Mouse (Mus musculus) forebrain, embryonic 15.5 days (tissue): ENCODE data around the gene Gper1. TPM values are rescaled to one million over a fixed set of nuclear protein-coding genes. Genes with fewer than 3 reads are reported as not detected.
A peak's percentile ranks its signal among the peaks of the same experiment; 100 is the strongest.

ENCODE experiments used
- ATAC-seq: fragments of 200-750 bp; cut with Nextera tagmentation; replicated peaks from 2 replicates; pipeline ENCODE4 v1.8.0; 2017; ENCODE audit warnings: mild to moderate bottlenecking, moderate TSS enrichment, moderate library complexity
- H3K27ac ChIP-seq: fragments of 300-500 bp; sonication (generic); replicated peaks from 2 replicates; pipeline ENCODE4 v1.5.1; 2015; ENCODE audit warnings: mild to moderate bottlenecking, inconsistent platforms
- H3K27me3 ChIP-seq: fragments of 300-500 bp; sonication (generic); 2 replicates; pipeline ENCODE4 v1.6.1; 2015; ENCODE audit warnings: inconsistent platforms
- H3K36me3 ChIP-seq: fragments of 300-500 bp; sonication (generic); 2 replicates; pipeline ENCODE4 v1.6.1; 2015; ENCODE audit warnings: mild to moderate bottlenecking, inconsistent platforms
- H3K4me1 ChIP-seq: fragments of 300-500 bp; sonication (generic); 2 replicates; pipeline ENCODE4 v1.6.1; 2015; ENCODE audit warnings: inconsistent platforms
- H3K4me2 ChIP-seq: fragments of 300-500 bp; sonication (generic); replicated peaks from 2 replicates; pipeline ENCODE4 v1.6.1; 2015; ENCODE audit warnings: mild to moderate bottlenecking, inconsistent platforms
- H3K4me3 ChIP-seq: fragments of 300-500 bp; sonication (generic); 2 replicates; pipeline ENCODE4 v1.5.1; 2015; ENCODE audit warnings: mild to moderate bottlenecking, inconsistent platforms
- H3K9ac ChIP-seq: fragments of 300-500 bp; sonication (generic); replicated peaks from 2 replicates; pipeline ENCODE4 v1.6.1; 2015; ENCODE audit warnings: mild to moderate bottlenecking, inconsistent platforms
- H3K9me3 ChIP-seq: fragments of 300-500 bp; sonication (generic); 2 replicates; pipeline ENCODE4 v1.6.1; 2016; ENCODE audit warnings: inconsistent platforms
- WGBS: fragments of 180-500 bp; shearing (Covaris S2); methylation state at CpG from one replicate; pipeline ENCODE4 v1.1.7; 2015; ENCODE audit warnings: mixed read lengths; 5-methylcytosine and 5-hydroxymethylcytosine counted together
- polyA plus RNA-seq: library from polyadenylated mRNA; unstranded; fragments of >200 nt; fragmentation: Nextera tagmentation; extraction: Ambion mirVana; gene quantifications from 2 replicates; pipeline ENCODE4 v1.2.1, GENCODE M21; 2015

The Gper1 gene
- polyA plus RNA-seq, 1 experiment from 2014 or later: 7.3 TPM

DNA sequence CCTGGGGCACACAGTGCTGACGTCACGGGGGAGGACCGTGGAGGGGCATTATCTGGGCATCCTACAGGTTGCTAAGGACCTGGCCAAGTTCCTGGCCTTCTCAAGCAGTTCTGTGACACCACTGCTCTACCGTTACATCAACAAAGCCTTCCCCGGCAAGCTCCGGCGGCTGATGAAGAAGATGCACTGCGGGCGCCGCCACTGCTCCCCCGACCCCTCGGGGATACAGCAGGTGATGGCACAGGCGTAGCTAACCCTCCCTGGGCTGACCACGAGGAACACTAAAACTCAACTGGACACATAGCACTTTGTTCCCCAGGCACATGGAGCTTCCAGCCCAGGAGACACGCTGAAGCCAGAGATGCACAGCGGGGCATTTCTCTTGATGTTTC, 29.8 kb upstream of the Gper1 start:
- Histone ChIP-seq H3K9me3 (no peaks in the 10 kb centered on the region), H3K4me3 (no peak overlapping the region), H3K9ac (no peak overlapping the region), H3K36me3 (no peaks in the 10 kb centered on the region), H3K4me2 (no peak overlapping the region), H3K27ac (no peak overlapping the region), H3K4me1 (peaks cover 14% of the 10 kb centered on the region), H3K27me3 (no peaks in the 10 kb centered on the region)
- WGBS: 93% methylated on average over 16 of the region's 16 CpGs
- ATAC-seq: no peak

DNA sequence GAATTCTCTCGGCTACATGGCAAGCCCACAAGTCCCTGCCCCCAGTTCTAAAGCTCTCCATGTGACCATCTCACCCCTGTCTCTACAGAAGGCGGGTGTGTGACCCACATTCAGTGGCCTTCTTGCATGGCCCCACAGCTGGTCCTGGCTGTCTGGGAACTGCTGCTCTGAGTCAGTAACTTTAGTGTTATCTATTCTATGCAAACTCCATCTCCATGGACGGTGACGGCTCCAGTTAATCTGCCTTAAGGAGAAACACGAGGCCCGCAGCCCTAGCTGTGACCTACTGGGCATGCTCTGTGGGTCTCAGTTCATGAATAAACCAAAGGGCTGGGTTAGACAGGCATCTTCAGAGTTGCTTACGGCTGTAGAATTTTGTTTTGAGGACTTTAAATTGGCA, 28.6 kb upstream of the Gper1 start:
- Histone ChIP-seq H3K9ac (no peak overlapping the region), H3K4me3 (no peak overlapping the region), H3K9me3 (no peaks in the 10 kb centered on the region), H3K27me3 (no peaks in the 10 kb centered on the region), H3K4me1 (peaks cover 10% of the 10 kb centered on the region; the same call in 1 of the 2 replicates), H3K36me3 (no peaks in the 10 kb centered on the region), H3K4me2 (no peak overlapping the region), H3K27ac (no peak overlapping the region)
- no peak for ATAC-seq
- 74% methylated on average over 7 of the region's 7 CpGs for WGBS

DNA sequence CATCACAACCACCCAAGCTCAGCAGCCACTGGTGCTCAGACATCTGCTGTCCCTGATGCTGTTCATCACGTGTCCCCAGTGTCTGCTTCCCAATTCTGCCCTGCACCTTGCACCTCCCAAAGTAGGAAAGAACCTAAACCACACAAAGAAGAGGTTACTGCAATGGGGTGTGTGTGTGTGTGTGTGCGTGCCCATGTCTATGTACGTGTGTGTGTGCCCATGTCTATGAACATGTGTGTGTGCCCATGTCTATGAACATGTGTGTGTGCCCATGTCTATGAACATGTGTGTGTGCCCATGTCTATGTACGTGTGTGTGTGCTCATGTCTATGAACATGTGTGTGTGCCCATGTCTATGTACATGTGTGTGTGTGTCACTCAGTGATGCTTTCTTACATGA, 27.4 kb upstream of the Gper1 start:
- Histone ChIP-seq H3K4me2 (no peak overlapping the region), H3K9me3 (no peaks in the 10 kb centered on the region), H3K36me3 (no peaks in the 10 kb centered on the region), H3K27me3 (no peaks in the 10 kb centered on the region), H3K4me1 (peaks cover 4% of the 10 kb centered on the region; the same call in 1 of the 2 replicates), H3K4me3 (no peak overlapping the region), H3K27ac (no peak overlapping the region), H3K9ac (no peak overlapping the region)
- no peak for ATAC-seq
- 95% methylated on average over 4 of the region's 4 CpGs for WGBS

DNA sequence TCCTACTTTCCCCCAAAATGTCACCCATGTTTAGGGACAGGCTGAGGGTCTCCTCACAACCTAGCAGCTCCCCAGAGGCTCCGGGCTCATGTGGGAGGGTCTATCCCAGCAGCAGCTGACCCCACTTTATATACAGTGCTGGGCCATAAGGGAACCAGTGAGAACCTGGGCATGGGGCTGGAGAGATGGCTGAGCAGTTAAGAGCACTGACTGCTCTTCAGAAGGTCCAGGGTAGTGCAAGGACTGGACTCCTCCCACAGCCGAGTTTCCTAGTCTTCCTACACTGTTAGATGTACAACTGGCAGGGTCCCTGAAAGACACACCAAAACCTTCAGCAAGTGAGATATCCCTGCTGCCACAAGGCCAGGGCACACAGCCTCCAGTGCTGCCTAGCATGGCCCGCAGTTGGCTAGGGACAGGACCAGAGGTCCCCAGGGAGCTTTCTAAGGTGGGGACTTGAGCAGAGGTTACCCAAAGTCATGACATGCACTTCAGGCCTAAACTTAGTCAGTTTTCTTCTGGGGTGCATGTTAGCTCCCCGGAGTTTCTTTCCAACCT, 25.5 kb upstream of the Gper1 start:
- Histone ChIP-seq H3K27me3 (no peaks in the 10 kb centered on the region), H3K4me3 (no peak overlapping the region), H3K9ac (no peak overlapping the region), H3K36me3 (no peaks in the 10 kb centered on the region), H3K4me2 (no peak overlapping the region), H3K4me1 (peaks cover 4% of the 10 kb centered on the region; the same call in 1 of the 2 replicates), H3K9me3 (no peaks in the 10 kb centered on the region), H3K27ac (no peak overlapping the region)
- 91% methylated on average over 4 of the region's 4 CpGs for WGBS
- ATAC-seq: no peak

DNA sequence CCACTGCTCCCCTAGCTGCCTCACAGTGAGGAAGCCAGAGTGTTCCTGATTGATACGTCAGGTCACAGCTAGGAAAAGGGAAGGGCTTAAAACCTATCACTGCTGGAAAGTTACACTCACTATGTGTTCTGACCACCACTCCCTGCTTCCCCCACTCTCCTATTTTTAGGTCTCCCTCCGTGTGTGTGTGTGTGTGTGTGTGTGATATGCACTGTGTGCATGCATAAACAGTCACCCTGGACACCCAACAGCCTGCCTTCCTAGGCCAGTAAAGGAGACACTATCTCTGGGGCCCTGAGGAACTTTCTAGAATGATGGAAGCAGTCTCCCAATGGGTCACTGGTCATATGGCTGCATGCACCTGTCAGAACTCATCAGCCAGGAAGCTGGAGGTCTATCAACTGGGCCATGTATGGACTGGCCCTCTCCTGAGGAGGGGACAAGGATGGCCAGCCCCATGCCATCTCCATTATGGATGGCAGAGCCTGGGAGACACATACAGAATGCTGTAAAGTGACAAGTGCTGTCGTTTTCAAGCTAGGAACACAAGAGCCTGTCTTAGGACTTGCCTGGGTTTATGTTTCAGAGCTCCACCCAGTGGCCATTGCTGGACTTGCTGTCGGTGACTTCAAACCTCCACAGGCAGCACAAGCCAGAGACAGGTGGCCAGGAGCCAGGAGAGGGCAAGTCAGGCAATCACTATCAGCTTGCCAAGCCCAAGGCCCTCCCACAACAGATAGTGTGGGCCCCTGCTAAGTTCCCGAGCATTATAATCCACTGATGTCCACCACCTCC, 24.8 kb upstream of the Gper1 start:
- Histone ChIP-seq H3K27ac (no peak overlapping the region), H3K4me1 (peaks cover 4% of the 10 kb centered on the region; the same call in 1 of the 2 replicates), H3K36me3 (no peaks in the 10 kb centered on the region), H3K27me3 (no peaks in the 10 kb centered on the region), H3K4me2 (no peak overlapping the region), H3K4me3 (no peak overlapping the region), H3K9me3 (no peaks in the 10 kb centered on the region), H3K9ac (no peak overlapping the region)
- ATAC-seq: peak; percentile 68
- 43% methylated on average over 5 of the region's 5 CpGs for WGBS

DNA sequence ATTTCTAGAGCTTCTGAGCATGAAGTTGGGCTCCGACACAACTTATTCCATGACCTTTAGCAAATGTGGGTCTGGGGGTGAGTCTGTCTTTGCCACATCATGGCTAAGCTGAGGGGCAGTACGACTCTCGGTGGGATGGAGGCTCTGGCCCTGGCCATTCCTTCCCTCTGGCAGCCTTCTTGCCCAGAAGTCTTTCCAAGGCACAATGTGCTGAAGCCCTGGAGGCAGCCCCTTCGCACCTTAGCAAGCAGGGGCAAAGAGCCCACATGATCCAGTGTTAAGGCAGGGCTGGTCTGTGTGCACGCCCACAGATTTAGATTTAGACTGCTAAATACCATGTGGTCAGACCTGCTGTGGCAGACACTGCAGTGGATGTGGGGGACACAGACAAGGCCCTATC, 24.2 kb upstream of the Gper1 start:
- Histone ChIP-seq H3K9ac (no peak overlapping the region), H3K4me1 (peaks cover 4% of the 10 kb centered on the region; the same call in 1 of the 2 replicates), H3K36me3 (no peaks in the 10 kb centered on the region), H3K27me3 (no peaks in the 10 kb centered on the region), H3K4me2 (no peak overlapping the region), H3K4me3 (no peak overlapping the region), H3K27ac (no peak overlapping the region), H3K9me3 (no peaks in the 10 kb centered on the region)
- no peak for ATAC-seq
- 82% methylated on average over 5 of the region's 5 CpGs for WGBS

DNA sequence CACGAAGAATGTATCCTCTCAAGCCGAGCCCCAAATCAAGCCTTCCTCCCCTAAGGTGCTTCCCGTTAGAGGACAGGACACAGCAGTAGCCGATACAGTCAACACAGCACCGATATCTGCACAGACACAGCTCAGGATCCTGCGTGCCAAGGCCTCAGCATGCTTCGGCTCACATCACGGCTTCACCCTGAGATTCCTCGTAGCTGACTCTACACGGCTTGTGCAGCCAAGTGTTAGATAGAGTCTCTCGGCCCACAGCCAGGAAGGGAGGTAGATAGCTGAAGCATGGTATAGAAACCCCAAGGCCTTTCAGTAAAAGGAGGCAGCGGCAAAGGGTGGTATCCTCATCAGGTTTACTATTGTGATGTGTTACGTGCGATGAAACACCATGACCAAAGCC, 23.0 kb upstream of the Gper1 start:
- no peak overlapping the region for H3K4me2 ChIP-seq
- 85% methylated on average over 14 of the region's 14 CpGs for WGBS
- no peak overlapping the region for H3K27ac ChIP-seq
- no peak overlapping the region for H3K9ac ChIP-seq
- no peaks in the 10 kb centered on the region for H3K9me3 ChIP-seq
- H3K4me3 ChIP-seq: no peak overlapping the region
- no peak for ATAC-seq
- H3K4me1 ChIP-seq: peaks cover 4% of the 10 kb centered on the region; the same call in 1 of the 2 replicates
- no peaks in the 10 kb centered on the region for H3K36me3 ChIP-seq
- no peaks in the 10 kb centered on the region for H3K27me3 ChIP-seq

DNA sequence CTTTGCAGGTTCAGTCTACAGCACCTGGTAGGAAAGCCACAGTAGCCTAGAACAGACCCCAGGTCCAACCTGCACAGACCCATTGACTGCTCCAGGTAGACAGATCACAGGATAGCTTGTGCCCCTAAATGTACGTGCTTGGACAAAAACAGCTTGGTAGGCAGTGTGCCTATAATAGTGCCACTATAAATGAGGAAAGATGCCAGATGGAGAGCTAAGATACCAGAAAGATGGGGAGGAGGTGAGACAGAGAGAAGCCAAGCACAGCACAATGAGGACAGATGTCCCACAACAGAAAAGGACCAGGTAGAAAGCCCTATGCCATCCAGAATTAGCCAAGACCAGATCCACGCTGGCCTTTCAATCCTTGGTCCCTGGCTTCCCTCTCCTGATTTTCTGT, 20.8 kb upstream of the Gper1 start:
- peaks cover 4% of the 10 kb centered on the region; the same call in 1 of the 2 replicates for H3K4me1 ChIP-seq
- 91% methylated on average over 2 of the region's 2 CpGs for WGBS
- ATAC-seq: no peak
- no peaks in the 10 kb centered on the region for H3K36me3 ChIP-seq
- H3K4me2 ChIP-seq: no peak overlapping the region
- H3K9me3 ChIP-seq: no peaks in the 10 kb centered on the region
- no peaks in the 10 kb centered on the region for H3K27me3 ChIP-seq
- no peak overlapping the region for H3K27ac ChIP-seq
- no peak overlapping the region for H3K9ac ChIP-seq
- no peak overlapping the region for H3K4me3 ChIP-seq

DNA sequence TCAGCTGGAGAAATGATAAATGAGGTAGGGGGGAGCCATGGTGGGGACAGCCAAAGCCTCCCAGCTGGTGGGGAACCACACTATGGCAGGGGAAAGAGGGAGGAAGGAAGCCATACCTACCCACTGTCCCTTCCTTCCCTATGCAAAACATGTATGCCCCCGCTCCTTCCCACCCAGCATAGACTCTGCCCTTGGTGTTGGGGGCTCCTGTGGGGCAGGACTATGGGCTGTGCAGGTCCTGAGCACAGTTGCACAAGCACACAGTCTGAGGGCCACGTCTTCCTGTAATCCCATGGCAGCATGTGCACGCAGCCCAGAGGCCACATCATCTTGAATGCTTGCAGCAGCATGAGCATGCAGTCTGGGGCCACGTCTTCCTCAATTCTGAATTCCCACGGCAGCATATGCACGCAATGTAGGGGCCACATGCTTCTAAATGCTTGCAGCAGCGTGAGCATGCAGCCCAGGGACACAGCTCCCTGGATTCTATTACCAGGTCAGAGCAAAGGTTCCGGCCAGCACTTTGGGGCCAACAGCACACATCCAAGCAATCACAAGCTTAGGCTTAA, 19.2 kb upstream of the Gper1 start:
- 92% methylated on average over 8 of the region's 8 CpGs for whole genome bisulfite sequencing
- H3K4me3 ChIP-seq: no peak overlapping the region

DNA sequence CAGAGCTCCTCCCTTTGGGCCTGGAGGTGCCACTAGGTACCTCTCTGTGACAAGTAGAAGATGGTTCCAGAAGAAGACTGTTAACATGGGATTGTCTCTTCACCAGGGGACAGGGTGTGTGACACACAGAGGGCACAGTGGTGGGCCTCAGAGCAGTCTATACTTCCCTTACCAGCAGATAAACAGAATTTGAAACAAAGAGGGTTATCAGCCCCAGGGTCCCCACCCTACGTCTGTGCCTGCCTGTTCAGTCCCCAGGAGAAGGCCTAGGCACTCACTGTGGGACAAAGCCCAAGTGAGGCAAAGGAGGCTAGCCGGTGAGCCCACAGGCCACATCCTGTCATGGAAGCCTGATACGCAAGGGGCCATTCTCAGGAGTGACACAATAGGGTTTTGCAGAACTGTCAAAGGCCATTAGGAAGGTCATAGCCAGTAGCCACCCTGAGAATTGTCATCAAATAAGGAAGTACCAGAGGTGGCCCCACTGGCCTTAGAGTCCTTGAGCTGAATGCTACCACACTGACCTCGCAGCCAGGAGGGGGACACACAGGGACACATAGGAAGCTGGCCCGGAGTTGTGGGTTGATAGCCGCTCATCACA, 18.1 kb upstream of the Gper1 start, which contains the start of gene C130050O18Rik:
Gene C130050O18Rik (plus strand): TSS at position 480 of the 601 bp plus-strand sequence.
- no peak within 1 kb of the TSS for H3K4me2 ChIP-seq
- H3K9ac ChIP-seq: no peak within 1 kb of the TSS
- no peaks in the 10 kb centered on the region for H3K36me3 ChIP-seq
- no peak within 1 kb of the TSS for H3K4me3 ChIP-seq
- H3K4me1 ChIP-seq: no peaks in the 10 kb centered on the region
- no peak within 1 kb of the TSS for H3K27ac ChIP-seq
- 84% methylated on average over 6 of the region's 6 CpGs for WGBS
- H3K9me3 ChIP-seq: no peaks in the 10 kb centered on the region
- ATAC-seq: no peak
- no peaks in the 10 kb centered on the region for H3K27me3 ChIP-seq

More for the DNA sequence above, 19.2 kb upstream of the Gper1 start:
- Histone ChIP-seq H3K27ac (no peak overlapping the region), H3K9ac (no peak overlapping the region), H3K27me3 (no peaks in the 10 kb centered on the region), H3K9me3 (no peaks in the 10 kb centered on the region), H3K36me3 (no peaks in the 10 kb centered on the region), H3K4me1 (0 out of 2 replicates have a peak, but pooled peaks cover under 1% of the 10 kb centered on the region), H3K4me2 (no peak overlapping the region)
- ATAC-seq: no peak

DNA sequence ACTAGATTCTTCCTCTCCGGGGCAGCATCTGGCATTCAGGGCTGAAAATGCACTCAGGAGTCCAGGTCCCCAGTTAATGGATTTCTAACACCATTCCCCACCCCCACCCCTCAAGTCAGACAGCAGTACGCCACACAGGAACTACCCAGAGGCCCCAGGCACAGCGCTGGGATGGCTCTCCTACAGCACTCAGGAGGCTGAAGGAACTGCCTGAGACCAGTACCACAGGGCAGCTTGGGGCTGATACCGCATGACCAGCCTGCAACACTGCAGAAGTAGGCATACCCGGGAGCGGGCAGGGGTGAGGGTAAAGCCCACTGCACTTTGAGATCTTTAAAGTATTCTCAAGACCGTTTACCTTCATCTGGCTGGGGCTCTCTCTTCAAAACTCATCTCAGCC, 17.5 kb upstream of the Gper1 start:
- no peaks in the 10 kb centered on the region for H3K9me3 ChIP-seq
- WGBS: 81% methylated on average over 7 of the region's 7 CpGs

DNA sequence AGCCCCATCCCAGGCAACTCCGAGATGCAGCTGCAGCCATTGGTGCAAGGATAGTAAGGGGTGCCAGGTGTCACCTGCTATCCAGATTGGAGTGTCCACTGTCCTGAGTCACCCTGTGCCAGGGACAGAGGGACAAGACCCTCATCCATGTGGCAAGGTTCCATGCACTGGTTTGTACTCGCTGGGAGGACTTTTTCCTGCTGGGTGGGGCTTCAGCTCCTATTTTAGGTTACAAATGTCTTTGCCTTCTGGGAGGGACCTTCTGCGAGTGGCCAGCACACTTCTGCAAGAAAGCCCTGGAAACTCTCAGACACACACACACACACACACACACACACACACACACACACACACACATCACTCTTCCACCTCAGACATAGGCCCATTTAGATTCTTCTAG, 17.0 kb upstream of the Gper1 start:
- H3K9ac ChIP-seq: no peak overlapping the region
- no peak overlapping the region for H3K27ac ChIP-seq
- H3K4me3 ChIP-seq: no peak overlapping the region
- no peaks in the 10 kb centered on the region for H3K36me3 ChIP-seq
- no peaks in the 10 kb centered on the region for H3K4me1 ChIP-seq
- H3K4me2 ChIP-seq: no peak overlapping the region
- H3K27me3 ChIP-seq: no peaks in the 10 kb centered on the region
- 85% methylated on average over 3 of the region's 3 CpGs for WGBS
- H3K9me3 ChIP-seq: no peaks in the 10 kb centered on the region
- no peak for ATAC-seq

More for the DNA sequence above, 17.5 kb upstream of the Gper1 start:
- H3K36me3 ChIP-seq: no peaks in the 10 kb centered on the region
- no peak overlapping the region for H3K4me3 ChIP-seq
- no peak for ATAC-seq
- no peak overlapping the region for H3K4me2 ChIP-seq
- H3K27me3 ChIP-seq: no peaks in the 10 kb centered on the region
- no peaks in the 10 kb centered on the region for H3K4me1 ChIP-seq
- no peak overlapping the region for H3K9ac ChIP-seq
- no peak overlapping the region for H3K27ac ChIP-seq
